Mouse (Mus musculus) brain, embryonic 18.5 days (tissue): Measurements from ENCODE around the gene Ccdc40.
A peak's percentile ranks its signal among the peaks of the same experiment; 100 is the strongest.
"Not testable (repeated sequence)": the region's sequence is repeated elsewhere in the genome, so short reads cannot be mapped to it uniquely, and the experiment has no call there.

Source experiments
- DNase-seq: peaks from one replicate; pipeline ENCODE4 v3.0.0-alpha.2; 2012; ENCODE audit warnings: low read depth, low spot score

Gene Ccdc40

DNA sequence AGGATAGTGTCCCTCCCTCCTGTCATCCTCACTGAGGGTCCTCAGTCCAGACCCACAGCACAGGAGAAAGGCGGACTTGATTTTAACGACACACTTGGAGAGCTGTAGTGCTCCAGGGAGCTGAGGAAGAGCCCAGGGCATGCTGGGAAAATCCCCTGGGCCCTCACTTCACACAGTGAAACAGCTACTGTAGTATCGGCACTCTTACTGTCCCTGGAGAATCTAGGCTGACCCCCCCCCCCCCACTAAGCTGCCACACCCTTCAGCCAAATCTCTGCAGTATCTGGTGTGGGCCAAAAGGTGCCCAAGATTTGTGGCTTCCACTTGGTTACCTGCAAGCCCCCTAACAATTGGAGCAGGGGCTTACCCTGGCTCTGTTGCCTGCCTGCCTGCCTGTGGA is 8.6 kb downstream of the Ccdc40 start:
- DNase-seq: no peak

DNA sequence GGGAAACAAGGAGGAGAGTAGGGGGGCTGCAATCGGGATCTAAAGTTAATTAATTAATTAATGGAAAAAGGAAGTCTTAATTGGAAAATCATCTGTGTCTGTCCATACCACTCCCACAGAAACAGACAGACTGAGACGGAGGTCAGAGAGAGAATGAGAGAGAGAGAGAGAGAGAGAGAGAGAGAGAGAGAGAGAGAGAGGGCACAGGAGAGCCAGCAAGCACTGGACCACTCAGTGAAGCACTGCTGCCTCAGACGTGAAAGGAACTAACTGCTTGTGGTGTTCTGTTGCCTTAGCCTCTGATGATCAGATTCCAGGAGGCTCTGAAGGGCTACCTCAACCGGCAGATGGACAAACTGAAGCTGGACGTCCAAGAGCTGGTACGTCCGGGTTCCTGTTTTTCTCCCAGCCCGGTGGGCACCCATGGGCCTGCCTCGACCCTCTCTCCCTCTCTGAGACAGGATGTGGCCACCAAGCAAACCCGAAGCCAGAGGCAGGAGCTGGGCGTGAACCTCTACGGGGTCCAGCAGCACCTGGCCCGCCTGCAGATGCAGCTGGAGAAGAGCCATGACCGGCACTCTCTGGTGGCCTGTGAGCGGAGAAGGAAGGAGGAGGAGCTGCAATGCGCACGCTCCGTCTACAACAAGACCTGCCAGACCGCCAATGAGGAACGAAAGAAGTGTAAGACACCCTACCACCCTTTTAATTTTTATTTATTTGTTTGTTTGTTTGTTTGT is 9.4 kb downstream of the Ccdc40 start:
- DNase-seq: no peak

DNA sequence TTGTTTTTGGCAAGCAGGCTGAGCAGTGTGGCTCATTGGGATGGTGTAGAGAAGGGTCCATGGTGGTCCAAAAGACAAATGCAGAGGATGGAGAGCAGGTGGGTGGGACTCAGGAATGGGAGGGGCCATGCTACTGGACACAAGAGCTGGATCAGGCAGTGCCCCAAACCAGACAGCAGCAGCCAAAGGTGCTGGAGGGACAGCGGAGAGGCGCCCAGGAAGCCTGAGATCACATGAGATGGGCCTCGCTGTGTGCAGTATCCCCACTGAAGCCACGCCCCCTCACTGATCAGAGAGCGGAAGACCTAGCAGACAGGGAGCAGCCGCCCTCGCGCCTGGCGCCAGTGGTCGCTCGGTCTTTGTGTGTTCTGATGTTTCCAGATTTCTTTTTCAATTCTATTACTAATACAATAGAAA is 9.9 kb downstream of the Ccdc40 start:
- no peak for DNase-seq

DNA sequence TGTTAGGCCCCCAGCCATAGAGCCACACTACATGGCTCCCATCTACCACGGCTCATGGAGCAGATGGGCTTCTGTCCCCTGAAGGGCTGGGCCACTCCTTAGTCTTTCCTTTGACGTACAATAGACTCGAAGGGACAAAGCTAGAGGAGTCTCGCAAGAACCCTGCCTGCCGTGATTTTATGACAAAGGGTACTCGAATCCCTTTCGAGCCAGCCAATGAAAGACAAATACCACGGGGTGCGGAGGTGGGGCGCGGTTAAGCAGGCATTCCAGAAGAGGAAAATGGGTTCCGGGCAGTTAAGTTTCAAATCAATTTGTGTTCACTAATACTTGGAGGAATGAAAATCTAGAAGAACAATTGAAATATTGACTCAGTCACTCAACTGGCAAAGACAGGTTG is 11.1 kb downstream of the Ccdc40 start:
- DNase-seq: no peak

GRCm38 (mm10) chr11:119245543-119245942 is 17.2 kb downstream of the Ccdc40 start:
- DNase-seq: not testable (repeated sequence)

DNA sequence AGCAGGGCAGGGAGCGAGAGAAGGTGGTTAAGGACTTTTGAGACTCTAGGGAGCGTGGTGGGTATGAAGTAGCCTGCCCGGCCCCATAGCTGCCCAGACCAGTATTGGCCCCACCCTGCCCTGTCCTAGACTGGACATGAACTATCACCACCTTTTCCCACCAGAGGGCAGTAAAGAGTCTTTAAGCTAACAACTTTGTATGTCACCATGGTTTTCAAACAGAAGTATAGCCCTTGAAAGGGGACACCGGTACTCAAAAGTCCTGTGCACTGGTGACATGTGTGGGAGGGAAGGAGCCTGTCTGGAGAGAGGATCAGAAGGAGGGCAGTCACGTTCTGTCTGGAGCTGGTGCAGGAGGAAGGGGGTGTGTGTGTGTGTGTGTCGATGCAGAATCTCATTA is 20.6 kb downstream of the Ccdc40 start:
- no peak for DNase-seq

DNA sequence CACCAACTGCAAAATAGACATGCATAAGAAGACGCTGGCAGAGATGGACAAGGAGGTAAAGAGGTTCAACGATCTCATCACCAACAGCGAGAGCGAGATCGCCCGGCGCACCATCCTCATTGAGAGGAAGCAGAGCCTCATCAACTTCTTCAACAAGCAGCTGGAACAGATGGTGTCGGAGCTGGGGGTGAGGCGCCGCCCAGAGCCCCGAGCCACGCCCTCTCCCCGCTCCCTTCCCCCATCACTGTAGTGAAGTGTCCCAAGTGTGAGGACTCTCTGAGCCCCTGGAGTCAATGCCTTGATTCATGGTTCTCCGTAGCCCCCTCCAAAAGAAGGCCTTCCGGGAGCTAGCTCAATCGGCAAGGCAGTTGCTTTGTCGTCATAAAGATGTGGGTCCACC is 22.6 kb downstream of the Ccdc40 start:
- no peak for DNase-seq

- no peak for DNase-seq
These were observed 24.6 kb downstream of the Ccdc40 start for GRCm38 (mm10) chr11:119252854-119253541.

- not testable (repeated sequence) for DNase-seq
These were observed 28.2 kb downstream of the Ccdc40 start for GRCm38 (mm10) chr11:119256557-119256956.

DNA sequence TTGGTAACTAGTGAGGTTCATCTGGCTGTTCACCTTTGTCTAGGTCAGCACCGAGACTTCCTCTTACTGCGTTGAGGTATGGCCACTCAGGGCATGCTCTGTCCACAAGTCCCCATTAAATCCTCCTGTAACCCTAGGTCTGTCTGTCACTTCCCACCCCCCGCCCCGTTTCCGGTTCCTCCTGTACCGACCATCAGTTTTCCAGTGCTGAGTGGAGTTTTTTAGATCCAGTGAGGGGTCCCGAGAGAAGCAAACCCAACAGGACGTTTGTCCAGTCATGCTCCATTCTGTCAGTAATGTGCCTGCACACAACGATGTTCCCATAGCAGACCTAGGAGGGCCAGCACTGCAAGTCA is 29.8 kb downstream of the Ccdc40 start:
- no peak for DNase-seq

GRCm38 (mm10) chr11:119258572-119259322 is 30.4 kb downstream of the Ccdc40 start:
- no peak for DNase-seq

DNA sequence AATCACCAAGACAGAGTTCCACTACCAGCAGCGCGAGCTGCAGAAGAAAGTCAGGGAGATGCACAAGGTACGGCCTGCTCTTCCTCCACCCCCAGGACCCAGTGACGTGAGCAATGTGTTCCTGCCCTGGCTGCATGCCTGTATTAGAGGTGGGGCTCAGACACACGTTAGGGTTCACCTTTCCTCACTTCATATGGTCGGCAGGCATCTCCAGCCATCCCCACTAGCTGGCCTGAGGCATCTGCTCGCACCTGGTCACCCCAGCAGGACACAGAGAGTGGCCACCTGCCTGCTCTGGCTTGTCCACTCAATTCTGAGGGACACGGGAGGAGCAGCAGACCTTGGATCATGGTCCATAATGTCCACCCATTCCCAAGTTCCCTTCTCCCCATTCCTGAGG is 31.6 kb downstream of the Ccdc40 start:
- no peak for DNase-seq

GRCm38 (mm10) chr11:119264413-119264812 is 36.0 kb downstream of the Ccdc40 start:
- DNase-seq: no peak

DNA sequence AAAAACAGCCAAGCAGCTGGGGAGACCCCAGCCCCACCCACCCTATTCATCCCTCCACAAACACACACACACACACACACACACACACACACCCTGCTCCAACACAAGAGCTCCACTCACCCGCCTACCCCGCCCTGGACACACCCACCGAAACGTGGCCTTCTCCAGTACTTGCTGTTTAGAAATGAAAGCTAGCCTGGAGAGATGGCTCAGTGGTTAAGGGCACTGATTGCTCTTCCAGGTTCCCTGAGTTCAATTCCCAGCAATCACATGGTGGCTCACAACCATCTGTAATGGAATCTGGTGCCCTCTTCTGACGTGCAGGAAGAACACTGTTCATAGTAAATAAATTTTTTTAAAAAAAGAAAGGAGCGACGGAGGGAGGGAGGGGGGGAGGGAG is 37.4 kb downstream of the Ccdc40 start:
- DNase-seq: no peak

- no peak for DNase-seq
These were observed 38.9 kb downstream of the Ccdc40 start for GRCm38 (mm10) chr11:119267241-119267674.

GRCm38 (mm10) chr11:119267768-119268556 is 39.6 kb downstream of the Ccdc40 start, which contains the start of gene Gaa:
Gene Gaa, plus strand, starts transcription at chr11:119267887.
- peak; percentile 77 for DNase-seq

- no peak for DNase-seq
These were observed 40.3 kb downstream of the Ccdc40 start for GRCm38 (mm10) chr11:119268557-119269195.

DNA sequence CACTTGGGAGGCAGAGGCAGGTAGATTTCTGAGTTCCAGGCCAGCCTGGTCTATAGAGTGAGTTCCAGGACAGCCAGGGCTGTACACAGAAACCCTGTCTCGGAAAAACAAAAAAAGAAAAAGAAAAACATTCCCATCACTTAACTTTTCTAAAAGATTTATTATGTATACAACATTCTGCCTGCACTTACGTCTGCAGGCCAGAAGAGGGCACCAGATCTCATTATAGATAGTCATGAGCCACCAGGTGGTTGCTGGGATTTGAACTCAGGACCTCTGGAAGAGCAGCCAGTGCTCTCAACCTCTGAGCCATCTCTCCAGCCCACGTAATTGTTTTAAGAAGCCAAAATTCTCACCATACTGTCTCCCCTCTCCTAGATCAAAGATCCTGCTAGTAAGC is 44.1 kb downstream of the Ccdc40 start:
- DNase-seq: not testable (repeated sequence)

GRCm38 (mm10) chr11:119273186-119273930 is 45.0 kb downstream of the Ccdc40 start:
- no peak for DNase-seq

GRCm38 (mm10) chr11:119281030-119281429 is 52.7 kb downstream of the Ccdc40 start:
- DNase-seq: no peak
